Mouse (Mus musculus) brain, embryonic 14.5 days (tissue): ENCODE results near the gene Nlgn3.

ENCODE experiments used
- CTCF ChIP-seq: fragments of 200-500 bp; IDR thresholded peaks from 2 replicates; pipeline ENCODE4 v1.5.1; 2012; ENCODE audit warnings: inconsistent platforms, mild to moderate bottlenecking, moderate library complexity, borderline replicate concordance; ENCODE audit not compliant: insufficient read depth, insufficient read length; ENCODE audit errors: extremely low read depth
- POLR2A ChIP-seq: fragments of 200-500 bp; IDR thresholded peaks from 2 replicates; pipeline ENCODE4 v1.6.1; 2012; ENCODE audit warnings: mild to moderate bottlenecking, inconsistent platforms, borderline replicate concordance; ENCODE audit not compliant: poor library complexity, insufficient read depth, insufficient read length, severe bottlenecking; ENCODE audit errors: extremely low read depth

GRCm38 (mm10) chrX:101285953-101286670, 12.9 kb upstream of the Nlgn3 start:
- TF ChIP-seq CTCF (no peak), POLR2A (no peak)
